Mouse (Mus musculus): ENCODE measurements at regions not wholly inside any gene's neighbourhood (a gene's known extent, or its start where the extent isn't known, plus 50 kb on each side); places are given as distances from the start of the nearest gene placed in this dataset.

DNA sequence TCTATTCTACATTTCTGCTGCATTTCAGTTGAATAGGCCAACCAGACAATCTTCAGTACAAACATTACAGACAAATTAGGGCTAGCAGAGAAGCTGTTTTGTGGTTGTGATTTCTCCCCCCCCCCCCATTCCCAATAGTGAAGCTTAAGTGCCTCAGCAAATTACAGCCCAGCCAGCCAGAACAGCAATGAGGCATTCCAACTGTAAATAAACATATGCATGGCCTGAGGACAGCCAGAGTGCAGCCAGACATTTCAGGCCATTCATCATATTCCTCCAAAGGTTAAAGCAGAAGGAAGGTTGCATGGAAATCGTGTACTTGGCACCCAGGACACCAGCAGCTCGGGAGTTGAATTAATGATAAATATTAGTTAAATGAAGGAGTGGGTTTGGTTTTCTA is 116.6 kb upstream of the Pax6 start:
- TF ChIP-seq CTCF (IDR thresholded peaks at IDR 0.05) (no peak), EP300 (IDR thresholded peaks at IDR 0.05) (no peak)
